Mouse (Mus musculus) liver, adult 2 months (tissue): ENCODE results near the gene Skint3. TPM values are rescaled to one million over a fixed set of nuclear protein-coding genes. Genes with fewer than 3 reads are reported as not detected.

ENCODE experiments used
- DNase-seq: peaks from one replicate; pipeline ENCODE4 v3.0.0-alpha.2; 2011; ENCODE audit warnings: low read depth, low spot score; ENCODE audit errors: extremely low read depth
- H3K27ac ChIP-seq: fragments of 200-500 bp; replicated peaks from 2 replicates; pipeline ENCODE4 v1.5.1; 2012; ENCODE audit warnings: low read depth, mild to moderate bottlenecking, control low read depth, inconsistent platforms, low read length; ENCODE audit not compliant: insufficient read depth
- H3K27me3 ChIP-seq: fragments of 200-500 bp; 2 replicates; pipeline ENCODE4 v1.6.1; 2012; ENCODE audit warnings: mild to moderate bottlenecking, moderate library complexity, low read length, inconsistent platforms; ENCODE audit not compliant: control insufficient read depth, insufficient read depth
- H3K36me3 ChIP-seq: fragments of 200-500 bp; 2 replicates; pipeline ENCODE4 v1.6.1; 2012; ENCODE audit warnings: low read length, inconsistent platforms; ENCODE audit not compliant: control insufficient read depth, insufficient read depth
- H3K4me1 ChIP-seq: fragments of 200-500 bp; 2 replicates; pipeline ENCODE4 v1.6.1; 2011; ENCODE audit warnings: low read length; ENCODE audit not compliant: control insufficient read depth, insufficient read depth
- H3K4me3 ChIP-seq: fragments of 200-500 bp; 2 replicates; pipeline ENCODE4 v1.5.1; 2011; ENCODE audit warnings: low read depth, mild to moderate bottlenecking, control low read depth, low read length, moderate library complexity; ENCODE audit not compliant: insufficient read depth
- H3K79me2 ChIP-seq: fragments of 200-500 bp; 2 replicates; pipeline ENCODE4 v1.6.1; 2012; ENCODE audit warnings: inconsistent platforms, mild to moderate bottlenecking, low read length, moderate library complexity; ENCODE audit not compliant: control insufficient read depth, insufficient read depth
- H3K9ac ChIP-seq: fragments of 200-500 bp; 2 replicates; pipeline ENCODE4 v1.6.1; 2012; ENCODE audit warnings: low read depth, mild to moderate bottlenecking, control low read depth, inconsistent platforms, low read length
- CTCF ChIP-seq: fragments of 200-500 bp; IDR thresholded peaks from 2 replicates; pipeline ENCODE4 v1.5.1; 2011; ENCODE audit warnings: low read depth, low read length, control low read depth
- POLR2A ChIP-seq: fragments of 200-500 bp; IDR thresholded peaks from 2 replicates; pipeline ENCODE4 v1.6.1; 2011; ENCODE audit warnings: low read length, control low read depth; ENCODE audit not compliant: insufficient read depth; ENCODE audit errors: extremely low read depth
- WGBS: fragments of 180-500 bp; shearing (Covaris S2); methylation state at CpG from one replicate; pipeline ENCODE4 v1.1.7; 2018; 5-methylcytosine and 5-hydroxymethylcytosine counted together
- polyA plus RNA-seq: library from polyadenylated mRNA; depleted of rRNA; stranded (reverse); fragments of >200 nt; gene quantifications from 2 replicates; pipeline ENCODE4 v1.2.3, GENCODE M21; 2012; rRNA removed
- total RNA-seq: library from RNA; depleted of rRNA; stranded (reverse); fragments of >200 nt; gene quantifications from 2 replicates; pipeline ENCODE4 v1.2.3, GENCODE M21; 2014; rRNA removed

Skint3 gene
- 0.07 and 0.09 TPM in 2 replicates for total RNA-seq
- not detected in 2 replicates for polyA plus RNA-seq

- no peak within 1 kb of the TSS for H3K4me3 ChIP-seq
- H3K27ac ChIP-seq = no peak within 1 kb of the TSS
- TF ChIP-seq POLR2A = no peak
- no peak for TF ChIP-seq CTCF
- no peak within 1 kb of the TSS for H3K9ac ChIP-seq
- no peaks in the 10 kb centered on the region for H3K27me3 ChIP-seq
- H3K36me3 ChIP-seq = no peaks in the 10 kb centered on the region
- no peaks in the 10 kb centered on the region for H3K4me1 ChIP-seq
- no peak for DNase-seq
- WGBS = 72% methylated on average over 1 of the region's 1 CpGs
- H3K79me2 ChIP-seq = no peaks in the 10 kb centered on the region
Observed at GRCm38 (mm10) chr4:112231945-112232344, at the start of gene Skint3. TSS of gene Skint3 (plus strand) at chr4:112232245.

GRCm38 (mm10) chr4:112243416-112243815 is 11.4 kb downstream of the Skint3 start:
- H3K36me3 ChIP-seq = no peaks in the 10 kb centered on the region
- no peak overlapping the region for H3K27ac ChIP-seq
- no peak overlapping the region for H3K4me3 ChIP-seq
- H3K4me1 ChIP-seq = no peaks in the 10 kb centered on the region
- WGBS = 57% methylated on average over 1 of the region's 1 CpGs
- no peak overlapping the region for H3K9ac ChIP-seq
- no peaks in the 10 kb centered on the region for H3K79me2 ChIP-seq
- TF ChIP-seq POLR2A = no peak
- no peak for TF ChIP-seq CTCF
- no peak for DNase-seq
- no peaks in the 10 kb centered on the region for H3K27me3 ChIP-seq

GRCm38 (mm10) chr4:112243951-112244350 is 11.9 kb downstream of the Skint3 start:
- H3K9ac ChIP-seq = no peak overlapping the region
- 86% methylated on average over 3 of the region's 3 CpGs for WGBS
- TF ChIP-seq POLR2A (no peak), CTCF (no peak)

GRCm38 (mm10) chr4:112256022-112256421 is 24.0 kb downstream of the Skint3 start:
- H3K9ac ChIP-seq = no peak overlapping the region
- no peaks in the 10 kb centered on the region for H3K27me3 ChIP-seq
- TF ChIP-seq CTCF (no peak), POLR2A (no peak)
- no peaks in the 10 kb centered on the region for H3K79me2 ChIP-seq
- DNase-seq = peak; percentile 4
- no peak overlapping the region for H3K4me3 ChIP-seq
- no peaks in the 10 kb centered on the region for H3K36me3 ChIP-seq
- H3K27ac ChIP-seq = no peak overlapping the region
- H3K4me1 ChIP-seq = no peaks in the 10 kb centered on the region
- 67% methylated on average over 5 of the region's 5 CpGs for WGBS

More at GRCm38 (mm10) chr4:112243951-112244350, 11.9 kb downstream of the Skint3 start:
- Histone ChIP-seq H3K4me3 (no peak overlapping the region), H3K36me3 (no peaks in the 10 kb centered on the region), H3K79me2 (no peaks in the 10 kb centered on the region), H3K27me3 (no peaks in the 10 kb centered on the region), H3K4me1 (no peaks in the 10 kb centered on the region), H3K27ac (no peak overlapping the region)
- no peak for DNase-seq

GRCm38 (mm10) chr4:112287178-112287974 is 55.3 kb downstream of the Skint3 start:
- Histone ChIP-seq H3K27me3 (no peaks in the 10 kb centered on the region), H3K4me1 (no peaks in the 10 kb centered on the region), H3K79me2 (no peaks in the 10 kb centered on the region), H3K9ac (no peak overlapping the region), H3K36me3 (no peaks in the 10 kb centered on the region), H3K27ac (no peak overlapping the region), H3K4me3 (no peak overlapping the region)
- no peak for DNase-seq
- 82% methylated on average over 12 of the region's 12 CpGs for WGBS
- no peak for TF ChIP-seq POLR2A
- no peak for TF ChIP-seq CTCF

GRCm38 (mm10) chr4:112288396-112288795 is 56.4 kb downstream of the Skint3 start:
- Histone ChIP-seq H3K4me3 (no peak overlapping the region), H3K36me3 (no peaks in the 10 kb centered on the region), H3K27ac (no peak overlapping the region), H3K4me1 (no peaks in the 10 kb centered on the region), H3K9ac (no peak overlapping the region), H3K79me2 (no peaks in the 10 kb centered on the region), H3K27me3 (no peaks in the 10 kb centered on the region)
- TF ChIP-seq POLR2A = no peak
- DNase-seq = no peak
- WGBS = 65% methylated on average over 4 of the region's 4 CpGs
